Mouse (Mus musculus): ENCODE measurements at regions not wholly inside any gene's neighbourhood (a gene's known extent, or its start where the extent isn't known, plus 50 kb on each side); places are given as distances from the start of the nearest gene placed in this dataset.

DNA sequence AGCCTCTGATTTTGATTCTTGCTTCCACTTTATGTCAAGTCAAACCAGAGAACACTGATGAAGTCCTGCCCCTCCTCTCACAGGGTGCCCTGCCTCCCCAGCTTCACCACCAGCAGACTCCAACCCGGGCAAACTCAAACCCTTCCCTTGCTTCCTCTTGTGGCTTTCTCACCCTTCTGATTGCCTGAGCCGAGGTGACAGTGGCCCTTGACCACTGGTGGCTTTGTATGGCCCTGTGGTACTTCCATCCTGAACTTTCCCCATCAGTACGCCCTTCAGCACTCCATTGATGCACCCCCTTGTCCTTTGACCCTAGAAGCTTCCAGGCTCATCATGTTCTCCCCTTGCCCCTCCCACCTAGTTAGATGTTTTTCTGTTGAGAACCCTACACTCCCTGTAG lies 287.0 kb downstream of the 3100002H09Rik start:
- 66% methylated on average over 3 of the region's 3 CpGs for WGBS
- H3K4me2 ChIP-seq (ENCODE audit: low read length) = no peak overlapping the region
- no peaks in the 10 kb centered on the region for H3K9me3 ChIP-seq (replicated peaks; ENCODE audit: low read length)
- no peaks in the 10 kb centered on the region for H3K27me3 ChIP-seq (ENCODE audit: insufficient read depth, low read length)
- no peak overlapping the region for H3K9ac ChIP-seq (ENCODE audit: low read depth, low read length)
- no peaks in the 10 kb centered on the region for H3K36me3 ChIP-seq (ENCODE audit: insufficient read depth, low read length)
- DNase-seq (ENCODE audit: low spot score) (no peak), ATAC-seq (replicated peaks; ENCODE audit: low FRiP score, low read depth) (no peak)
- TF ChIP-seq CTCF (IDR thresholded peaks at IDR 0.05; ENCODE audit: low read depth) = no peak
- H3K4me1 ChIP-seq (replicated peaks; ENCODE audit: insufficient read depth, low read length) = no peaks in the 10 kb centered on the region
- no peak overlapping the region for H3K4me3 ChIP-seq (replicated peaks; ENCODE audit: low read depth, low read length)
- no peak overlapping the region for H3K27ac ChIP-seq

DNA sequence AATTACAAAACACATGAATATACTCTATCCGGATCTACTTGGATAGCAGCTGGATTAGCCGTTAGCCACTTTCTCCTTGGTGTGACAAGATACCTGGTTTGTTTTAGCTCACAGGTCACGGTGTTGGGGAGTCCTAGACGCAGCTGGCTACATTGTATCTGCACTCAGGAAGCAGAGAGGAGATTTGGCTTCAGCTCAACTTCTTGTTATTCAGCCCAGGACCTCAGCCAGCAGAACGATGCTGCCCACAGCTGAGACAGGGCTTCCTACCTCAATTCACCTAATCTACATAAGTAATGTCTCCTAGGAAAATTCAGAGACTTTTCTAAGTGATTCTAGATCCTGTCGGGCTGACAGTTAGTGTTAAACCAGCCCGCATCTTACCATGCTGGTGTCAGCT lies 289.4 kb downstream of the 3100002H09Rik start:
- Histone ChIP-seq H3K36me3 (ENCODE audit: insufficient read depth, low read length) (no peaks in the 10 kb centered on the region), H3K9me3 (replicated peaks; ENCODE audit: low read length) (no peaks in the 10 kb centered on the region), H3K9ac (ENCODE audit: low read depth, low read length) (no peak overlapping the region), H3K27me3 (ENCODE audit: insufficient read depth, low read length) (no peaks in the 10 kb centered on the region), H3K4me1 (replicated peaks; ENCODE audit: insufficient read depth, low read length) (no peaks in the 10 kb centered on the region), H3K4me3 (replicated peaks; ENCODE audit: low read depth, low read length) (no peak overlapping the region), H3K27ac (no peak overlapping the region), H3K4me2 (ENCODE audit: low read length) (no peak overlapping the region)
- no peak for ATAC-seq (replicated peaks; ENCODE audit: low FRiP score, low read depth)
- DNase-seq (ENCODE audit: low spot score) = no peak
- TF ChIP-seq CTCF (IDR thresholded peaks at IDR 0.05; ENCODE audit: low read depth) = no peak
- 55% methylated on average over 7 of the region's 7 CpGs for WGBS

DNA sequence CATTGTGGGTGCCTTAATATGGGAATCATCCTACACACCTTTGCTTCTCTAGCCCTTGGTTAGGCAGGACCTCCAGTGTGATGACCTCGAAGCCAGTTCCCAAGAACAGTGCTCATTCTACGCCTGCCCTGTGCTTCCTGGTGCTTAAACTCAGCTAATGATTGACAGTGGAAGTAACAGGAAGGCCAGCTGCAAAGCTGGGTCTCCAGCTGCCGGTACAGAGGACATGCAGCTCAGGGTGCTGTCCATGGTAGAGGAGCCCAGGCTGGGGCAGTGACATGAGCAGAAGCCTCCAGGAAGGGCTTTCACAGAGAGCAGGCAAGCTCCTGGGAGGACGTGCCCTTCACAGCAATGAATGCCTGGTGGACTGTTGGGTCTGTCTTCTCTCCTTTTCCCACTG lies 293.6 kb downstream of the 3100002H09Rik start:
- peak; percentile 52; the same call in 1 of the 2 replicates for ATAC-seq (replicated peaks; ENCODE audit: low FRiP score, low read depth)
- H3K9me3 ChIP-seq (replicated peaks; ENCODE audit: low read length) = no peaks in the 10 kb centered on the region
- H3K4me3 ChIP-seq (replicated peaks; ENCODE audit: low read depth, low read length) = no peak overlapping the region
- no peaks in the 10 kb centered on the region for H3K4me1 ChIP-seq (replicated peaks; ENCODE audit: insufficient read depth, low read length)
- no peak overlapping the region for H3K27ac ChIP-seq
- H3K36me3 ChIP-seq (ENCODE audit: insufficient read depth, low read length) = no peaks in the 10 kb centered on the region
- H3K9ac ChIP-seq (ENCODE audit: low read depth, low read length) = no peak overlapping the region
- no peak overlapping the region for H3K4me2 ChIP-seq (ENCODE audit: low read length)
- peak; percentile 72 for DNase-seq (ENCODE audit: low spot score)
- no peak for TF ChIP-seq CTCF (IDR thresholded peaks at IDR 0.05; ENCODE audit: low read depth)
- WGBS = 18% methylated on average over 4 of the region's 4 CpGs
- no peaks in the 10 kb centered on the region for H3K27me3 ChIP-seq (ENCODE audit: insufficient read depth, low read length)

DNA sequence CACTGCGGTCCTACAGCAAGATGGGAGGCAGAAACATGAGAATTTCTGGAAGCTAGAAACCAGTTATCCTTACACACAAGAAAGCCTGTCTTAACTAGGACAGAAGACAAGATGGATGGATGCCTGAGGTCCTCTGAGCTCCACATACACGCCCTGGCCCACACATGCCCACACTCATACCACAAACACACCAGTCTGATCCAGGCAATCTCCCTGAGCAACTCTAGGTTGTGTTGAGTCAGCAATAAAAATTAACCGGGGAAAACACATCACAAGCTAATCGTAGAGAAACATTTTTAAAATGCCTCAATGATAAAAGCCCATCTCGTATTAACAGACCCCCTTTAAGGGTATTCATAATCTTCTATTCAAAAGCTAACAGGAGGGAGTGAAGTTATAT lies 298.9 kb downstream of the 3100002H09Rik start:
- ATAC-seq (replicated peaks; ENCODE audit: low FRiP score, low read depth) = no peak
- 60% methylated on average over 5 of the region's 5 CpGs for WGBS
- Histone ChIP-seq H3K4me1 (replicated peaks; ENCODE audit: insufficient read depth, low read length) (no peaks in the 10 kb centered on the region), H3K4me2 (ENCODE audit: low read length) (no peak overlapping the region), H3K27ac (no peak overlapping the region), H3K9me3 (replicated peaks; ENCODE audit: low read length) (no peaks in the 10 kb centered on the region), H3K9ac (ENCODE audit: low read depth, low read length) (no peak overlapping the region), H3K36me3 (ENCODE audit: insufficient read depth, low read length) (no peaks in the 10 kb centered on the region), H3K27me3 (ENCODE audit: insufficient read depth, low read length) (no peaks in the 10 kb centered on the region), H3K4me3 (replicated peaks; ENCODE audit: low read depth, low read length) (no peak overlapping the region)
- DNase-seq (ENCODE audit: low spot score) = no peak
- TF ChIP-seq CTCF (IDR thresholded peaks at IDR 0.05; ENCODE audit: low read depth) = no peak

DNA sequence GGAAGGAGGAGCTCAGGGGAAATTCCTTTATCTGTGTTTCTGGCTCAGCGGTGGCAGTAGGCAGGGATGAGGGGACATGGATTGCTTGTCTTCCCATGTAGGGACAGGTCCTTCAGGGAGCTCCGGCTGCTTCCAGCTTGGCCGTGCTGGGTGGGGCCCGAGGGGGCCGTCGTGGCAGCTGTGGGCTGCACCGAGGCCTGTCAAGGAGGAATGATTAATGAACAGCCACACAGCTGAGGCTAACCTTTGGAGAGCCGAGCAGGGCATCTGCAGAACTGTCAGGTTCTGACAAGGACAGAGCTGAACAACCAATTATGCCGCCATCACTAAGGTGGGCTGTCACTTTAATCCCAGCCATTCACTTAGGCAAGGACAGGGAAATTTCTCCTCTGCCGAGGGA lies 300.0 kb downstream of the 3100002H09Rik start:
- Histone ChIP-seq H3K4me1 (replicated peaks; ENCODE audit: insufficient read depth, low read length) (no peaks in the 10 kb centered on the region), H3K27ac (no peak overlapping the region), H3K4me2 (ENCODE audit: low read length) (no peak overlapping the region), H3K9me3 (replicated peaks; ENCODE audit: low read length) (no peaks in the 10 kb centered on the region), H3K27me3 (ENCODE audit: insufficient read depth, low read length) (no peaks in the 10 kb centered on the region), H3K9ac (ENCODE audit: low read depth, low read length) (no peak overlapping the region), H3K4me3 (replicated peaks; ENCODE audit: low read depth, low read length) (no peak overlapping the region), H3K36me3 (ENCODE audit: insufficient read depth, low read length) (no peaks in the 10 kb centered on the region)
- WGBS = 7% methylated on average over 10 of the region's 10 CpGs
- no peak for TF ChIP-seq CTCF (IDR thresholded peaks at IDR 0.05; ENCODE audit: low read depth)
- ATAC-seq (replicated peaks; ENCODE audit: low FRiP score, low read depth) (no peak), DNase-seq (ENCODE audit: low spot score) (no peak)

DNA sequence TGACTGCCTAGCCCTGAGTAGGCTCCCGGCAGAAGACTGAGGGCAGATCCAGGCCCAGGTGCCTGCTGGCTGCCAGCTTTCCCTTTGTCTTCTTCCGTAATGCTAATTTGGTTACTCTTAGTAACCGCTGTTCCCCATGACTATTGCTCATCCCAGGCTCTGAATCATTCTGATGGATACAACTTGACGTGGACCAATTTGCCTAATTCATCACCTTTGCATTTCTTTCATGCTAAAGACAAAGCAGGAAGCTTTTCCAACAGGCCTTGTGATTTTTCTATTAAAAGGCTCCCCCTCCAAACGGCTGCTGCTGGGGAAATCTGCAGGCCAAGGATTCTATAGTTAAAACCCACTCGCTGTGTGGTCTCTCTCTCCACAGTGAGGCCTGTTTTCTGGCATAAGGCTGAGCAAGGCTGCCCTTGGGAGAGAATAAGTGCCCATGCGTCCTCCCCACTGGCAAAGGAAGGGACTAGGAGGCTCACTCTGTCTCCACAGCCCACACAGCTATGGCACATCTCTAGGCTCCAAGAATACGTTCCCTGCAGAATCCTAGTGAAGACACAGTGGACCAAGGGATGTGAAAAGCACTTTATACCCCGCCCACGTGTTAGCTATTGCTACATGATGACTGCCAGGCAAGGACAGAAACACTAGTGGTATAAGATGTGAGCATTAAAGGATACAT lies 304.6 kb downstream of the 3100002H09Rik start:
- H3K9ac ChIP-seq (ENCODE audit: low read depth, low read length) = no peak overlapping the region
- H3K4me1 ChIP-seq (replicated peaks; ENCODE audit: insufficient read depth, low read length) = no peaks in the 10 kb centered on the region
- no peak for ATAC-seq (replicated peaks; ENCODE audit: low FRiP score, low read depth)
- no peak overlapping the region for H3K4me3 ChIP-seq (replicated peaks; ENCODE audit: low read depth, low read length)
- no peak overlapping the region for H3K4me2 ChIP-seq (ENCODE audit: low read length)
- H3K27me3 ChIP-seq (ENCODE audit: insufficient read depth, low read length) = no peaks in the 10 kb centered on the region
- no peak for TF ChIP-seq CTCF (IDR thresholded peaks at IDR 0.05; ENCODE audit: low read depth)
- WGBS = 72% methylated on average over 10 of the region's 10 CpGs
- no peak for DNase-seq (ENCODE audit: low spot score)
- no peaks in the 10 kb centered on the region for H3K36me3 ChIP-seq (ENCODE audit: insufficient read depth, low read length)
- no peaks in the 10 kb centered on the region for H3K9me3 ChIP-seq (replicated peaks; ENCODE audit: low read length)
- no peak overlapping the region for H3K27ac ChIP-seq

DNA sequence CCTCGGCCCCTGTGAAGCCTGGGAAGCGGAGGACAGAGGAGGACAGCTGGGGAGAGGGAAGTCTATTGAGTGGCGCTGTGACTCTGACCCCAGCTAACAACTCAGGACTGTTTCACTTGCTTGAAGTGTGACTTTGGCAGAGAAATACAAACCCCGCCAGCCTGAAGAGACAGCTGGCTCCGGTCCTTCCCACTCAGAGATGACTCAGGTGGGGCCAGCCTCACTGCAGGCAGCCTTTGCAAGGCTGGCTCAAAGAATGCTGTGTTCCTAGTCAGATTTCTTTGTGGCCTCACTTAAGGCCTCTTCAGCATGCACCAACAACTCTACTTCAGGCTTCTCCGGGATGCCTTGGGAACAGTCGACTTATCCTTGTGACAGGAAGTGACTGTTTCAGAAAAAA lies 307.7 kb downstream of the 3100002H09Rik start:
- Histone ChIP-seq H3K4me1 (replicated peaks; ENCODE audit: insufficient read depth, low read length) (no peaks in the 10 kb centered on the region), H3K4me2 (ENCODE audit: low read length) (no peak overlapping the region), H3K4me3 (replicated peaks; ENCODE audit: low read depth, low read length) (no peak overlapping the region), H3K27me3 (ENCODE audit: insufficient read depth, low read length) (no peaks in the 10 kb centered on the region), H3K36me3 (ENCODE audit: insufficient read depth, low read length) (no peaks in the 10 kb centered on the region), H3K9me3 (replicated peaks; ENCODE audit: low read length) (no peaks in the 10 kb centered on the region), H3K27ac (no peak overlapping the region), H3K9ac (ENCODE audit: low read depth, low read length) (no peak overlapping the region)
- no peak for DNase-seq (ENCODE audit: low spot score)
- 64% methylated on average over 7 of the region's 7 CpGs for WGBS
- no peak for TF ChIP-seq CTCF (IDR thresholded peaks at IDR 0.05; ENCODE audit: low read depth)
- ATAC-seq (replicated peaks; ENCODE audit: low FRiP score, low read depth) = no peak

Measured in kidney, postnatal 0 days (tissue).